Mouse (Mus musculus) liver, embryonic 12.5 days (tissue): ENCODE measurements at regions not wholly inside any gene's neighbourhood (a gene's known extent, or its start where the extent isn't known, plus 50 kb on each side); places are given as distances from the start of the nearest gene placed in this dataset.
A peak's percentile ranks its signal among the peaks of the same experiment; 100 is the strongest.

Experiments
- ATAC-seq: fragments of 200-750 bp; cut with Nextera tagmentation; 2 replicates; pipeline ENCODE4 v1.8.0; 2017; ENCODE audit warnings: moderate number of reproducible peaks, mild to moderate bottlenecking, moderate library complexity
- H3K27ac ChIP-seq: fragments of 300-500 bp; sonication (generic); 2 replicates; pipeline ENCODE4 v1.5.1; 2016; ENCODE audit warnings: mild to moderate bottlenecking
- H3K27me3 ChIP-seq: fragments of 300-500 bp; sonication (generic); replicated peaks from 2 replicates; pipeline ENCODE4 v1.6.1; 2016; ENCODE audit warnings: mild to moderate bottlenecking, moderate library complexity
- H3K36me3 ChIP-seq: fragments of 300-500 bp; sonication (generic); 2 replicates; pipeline ENCODE4 v1.6.1; 2016; ENCODE audit warnings: mild to moderate bottlenecking, moderate library complexity
- H3K4me1 ChIP-seq: fragments of 300-500 bp; sonication (generic); 2 replicates; pipeline ENCODE4 v1.6.1; 2016
- H3K4me2 ChIP-seq: fragments of 300-500 bp; sonication (generic); 2 replicates; pipeline ENCODE4 v1.6.1; 2016; ENCODE audit warnings: mild to moderate bottlenecking, moderate library complexity
- H3K4me3 ChIP-seq: fragments of 300-500 bp; sonication (generic); 2 replicates; pipeline ENCODE4 v1.5.1; 2016; ENCODE audit warnings: mild to moderate bottlenecking, moderate library complexity
- H3K9ac ChIP-seq: fragments of 300-500 bp; sonication (generic); 2 replicates; pipeline ENCODE4 v1.6.1; 2016; ENCODE audit warnings: mild to moderate bottlenecking, moderate library complexity
- H3K9me3 ChIP-seq: fragments of 300-500 bp; sonication (generic); replicated peaks from 2 replicates; pipeline ENCODE4 v1.6.1; 2016; ENCODE audit warnings: mild to moderate bottlenecking, moderate library complexity
- WGBS: fragments of 180-500 bp; shearing (Covaris S2); methylation state at CpG from one replicate; pipeline ENCODE4 v1.1.7; 2016; ENCODE audit not compliant: insufficient replicate concordance; 5-methylcytosine and 5-hydroxymethylcytosine counted together

DNA sequence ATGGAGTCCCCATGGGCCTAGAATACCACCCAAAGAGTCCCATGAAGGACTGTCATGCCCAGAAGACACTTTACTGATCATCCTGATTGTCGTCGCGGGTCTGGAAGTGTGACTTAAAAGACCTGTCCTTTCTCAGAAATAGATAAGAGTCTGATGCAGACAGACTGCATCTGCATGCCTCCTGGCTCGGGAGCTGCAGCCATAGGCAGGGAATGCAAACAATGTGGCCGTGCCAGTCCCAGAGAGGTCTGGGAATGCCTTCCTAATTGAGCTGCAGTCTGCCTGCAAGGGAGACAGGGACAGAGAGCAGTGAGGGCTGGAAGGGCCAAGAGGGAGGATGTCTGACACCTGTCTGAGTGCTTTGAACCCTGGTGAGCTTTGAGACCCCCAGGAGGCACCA, 150.9 kb downstream of the Opa1 start:
- H3K9ac ChIP-seq = no peak overlapping the region
- H3K4me2 ChIP-seq = no peak overlapping the region
- no peaks in the 10 kb centered on the region for H3K36me3 ChIP-seq
- H3K4me1 ChIP-seq = 0 out of 2 replicates have a peak, but pooled peaks cover 4% of the 10 kb centered on the region
- H3K27me3 ChIP-seq = peaks cover 86% of the 10 kb centered on the region
- H3K27ac ChIP-seq = no peak overlapping the region
- ATAC-seq = no peak
- H3K9me3 ChIP-seq = no peaks in the 10 kb centered on the region
- H3K4me3 ChIP-seq = no peak overlapping the region
- 10% methylated on average over 5 of the region's 5 CpGs for WGBS

DNA sequence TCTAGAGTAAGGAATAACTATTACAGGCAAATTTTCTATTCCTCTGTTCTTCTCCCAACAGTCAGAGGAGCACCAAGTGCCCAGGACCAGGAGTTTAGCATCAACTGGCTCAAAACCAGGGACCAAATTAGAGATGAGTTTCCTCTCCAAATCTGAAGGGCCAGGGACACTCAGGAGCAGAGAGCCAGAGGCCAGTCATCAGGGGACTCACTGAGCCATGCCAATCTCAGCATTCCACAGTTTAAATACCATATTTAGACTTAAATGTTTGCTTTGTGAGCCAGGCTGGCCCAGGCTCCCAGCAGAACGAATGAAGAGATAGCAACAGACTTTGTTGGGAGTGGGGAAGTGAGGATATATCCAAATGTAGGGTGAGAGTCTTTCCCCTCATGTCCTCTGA, 153.8 kb downstream of the Opa1 start:
- peaks cover 85% of the 10 kb centered on the region for H3K27me3 ChIP-seq
- H3K27ac ChIP-seq = no peak overlapping the region
- no peak overlapping the region for H3K9ac ChIP-seq
- no peak for ATAC-seq
- no peaks in the 10 kb centered on the region for H3K36me3 ChIP-seq
- no peak overlapping the region for H3K4me3 ChIP-seq
- no peaks in the 10 kb centered on the region for H3K9me3 ChIP-seq
- no peak overlapping the region for H3K4me2 ChIP-seq
- WGBS = 38% methylated on average over 1 of the region's 1 CpGs
- 0 out of 2 replicates have a peak, but pooled peaks cover 16% of the 10 kb centered on the region for H3K4me1 ChIP-seq

DNA sequence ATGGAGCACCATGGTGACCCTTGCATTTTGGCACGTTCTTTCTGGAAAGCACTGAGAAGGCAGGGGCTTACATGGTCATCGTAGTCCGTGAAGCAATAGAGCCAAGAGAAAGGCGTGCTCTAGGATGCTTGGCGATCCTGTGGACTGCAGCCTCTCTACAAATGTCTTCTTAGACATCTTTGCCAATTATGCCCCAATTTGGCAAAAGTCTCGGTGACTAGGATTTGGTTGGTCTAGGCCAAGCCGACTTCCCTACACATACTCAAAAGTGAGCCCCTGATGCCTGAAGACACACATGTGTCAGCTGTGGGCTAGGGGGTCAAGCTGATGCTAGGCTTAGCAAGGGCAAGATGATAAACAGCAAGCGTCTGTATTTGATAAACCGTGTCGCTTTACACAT, 154.7 kb downstream of the Opa1 start:
- no peak overlapping the region for H3K4me3 ChIP-seq
- ATAC-seq = no peak
- no peak overlapping the region for H3K9ac ChIP-seq
- H3K9me3 ChIP-seq = no peaks in the 10 kb centered on the region
- no peaks in the 10 kb centered on the region for H3K36me3 ChIP-seq
- no peak overlapping the region for H3K4me2 ChIP-seq
- H3K4me1 ChIP-seq = 0 out of 2 replicates have a peak, but pooled peaks cover 16% of the 10 kb centered on the region
- WGBS = 72% methylated on average over 10 of the region's 10 CpGs
- peaks cover 89% of the 10 kb centered on the region for H3K27me3 ChIP-seq
- no peak overlapping the region for H3K27ac ChIP-seq

DNA sequence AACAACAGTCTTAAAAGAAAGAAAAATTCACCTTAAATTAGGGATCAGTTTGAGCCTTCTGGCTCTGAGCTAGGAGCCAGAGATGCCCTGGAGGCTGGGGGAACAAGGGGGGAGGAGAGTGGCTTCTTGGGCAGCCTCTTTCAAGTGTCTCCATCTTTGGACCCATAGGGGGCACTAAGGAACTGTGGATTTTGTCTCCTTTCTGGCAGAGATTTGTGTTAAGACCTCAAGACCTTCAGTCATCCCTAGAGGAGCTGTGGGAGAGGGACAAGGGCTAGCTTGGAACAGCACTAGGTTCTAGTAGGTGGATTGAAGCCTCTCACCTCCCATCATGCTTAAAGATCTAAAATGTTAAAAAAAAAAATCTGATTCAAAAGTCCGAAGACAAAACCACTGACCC, 155.2 kb downstream of the Opa1 start:
- peaks cover 86% of the 10 kb centered on the region for H3K27me3 ChIP-seq
- 21% methylated on average over 1 of the region's 1 CpGs for WGBS
- H3K36me3 ChIP-seq = no peaks in the 10 kb centered on the region
- H3K4me2 ChIP-seq = no peak overlapping the region
- ATAC-seq = no peak
- H3K4me1 ChIP-seq = 0 out of 2 replicates have a peak, but pooled peaks cover 16% of the 10 kb centered on the region
- 0 out of 2 replicates have a peak overlapping the region, but pooled peaks have one; percentile 22 for H3K27ac ChIP-seq
- H3K9ac ChIP-seq = no peak overlapping the region
- H3K9me3 ChIP-seq = no peaks in the 10 kb centered on the region
- H3K4me3 ChIP-seq = no peak overlapping the region

DNA sequence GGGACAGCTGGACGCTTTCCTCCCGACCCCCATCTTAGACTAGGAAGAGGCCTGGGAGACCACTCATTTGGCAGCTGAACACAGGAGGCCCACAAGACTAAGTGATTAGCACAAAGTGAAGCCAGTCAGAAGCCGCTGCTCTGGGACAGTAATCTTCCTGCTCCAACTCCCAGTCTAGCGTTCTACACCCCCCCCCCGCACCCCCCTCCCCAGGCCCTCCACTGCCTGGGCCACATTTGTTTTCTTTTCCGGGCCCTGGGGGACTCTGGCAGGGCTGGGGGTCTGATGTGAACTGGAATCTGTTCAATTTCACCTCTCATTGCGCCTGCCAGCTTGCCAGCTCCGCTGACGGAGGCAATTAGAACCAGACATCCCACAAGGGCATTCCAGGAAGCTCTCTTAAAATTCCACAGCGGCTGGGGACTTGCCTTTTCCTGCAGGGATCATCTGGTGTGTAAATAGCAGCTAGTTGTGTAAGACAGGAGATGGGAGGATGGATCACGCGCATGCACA, 155.7 kb downstream of the Opa1 start:
- no peak overlapping the region for H3K9ac ChIP-seq
- WGBS = 11% methylated on average over 11 of the region's 12 CpGs
- ATAC-seq = no peak
- H3K27me3 ChIP-seq = peaks cover 81% of the 10 kb centered on the region
- H3K27ac ChIP-seq = 0 out of 2 replicates have a peak overlapping the region, but pooled peaks have one; percentile 22
- H3K4me2 ChIP-seq = peak overlapping the region; percentile 24; the same call in 1 of the 2 replicates
- 0 out of 2 replicates have a peak, but pooled peaks cover 16% of the 10 kb centered on the region for H3K4me1 ChIP-seq
- H3K9me3 ChIP-seq = no peaks in the 10 kb centered on the region
- no peak overlapping the region for H3K4me3 ChIP-seq
- H3K36me3 ChIP-seq = no peaks in the 10 kb centered on the region

DNA sequence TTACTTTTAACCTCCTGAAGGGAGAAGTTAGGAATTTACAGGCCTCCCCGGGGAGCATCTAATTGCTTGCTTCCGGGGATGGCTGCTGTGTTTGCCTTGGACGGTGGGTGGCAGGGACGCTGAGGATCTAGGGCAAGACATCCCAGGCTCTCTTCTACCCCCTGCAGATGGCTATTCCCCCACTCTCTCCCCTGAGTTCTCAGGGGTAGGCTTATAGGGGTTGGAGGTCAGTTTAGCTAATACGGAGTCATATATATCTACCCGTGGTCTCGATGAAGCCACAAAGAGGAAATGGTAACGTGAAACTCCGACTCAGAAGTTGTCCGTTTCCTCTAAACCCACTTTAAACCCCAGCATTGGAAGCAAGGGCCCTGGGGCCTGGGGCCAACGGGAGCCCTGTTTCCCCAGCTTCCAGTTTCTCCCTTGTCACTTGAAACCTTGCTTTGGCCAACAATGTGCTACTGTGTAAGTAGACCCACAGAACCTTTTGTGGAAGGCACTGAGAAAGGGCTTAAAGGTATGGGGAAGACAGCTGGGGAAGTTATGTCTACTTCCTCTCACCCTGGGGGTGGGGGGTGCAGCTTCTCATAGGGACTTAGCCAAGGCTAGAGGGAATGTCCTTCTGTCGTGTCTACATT, 156.4 kb downstream of the Opa1 start:
- 4% methylated on average over 12 of the region's 12 CpGs for WGBS
- Histone ChIP-seq H3K4me2 (no peak overlapping the region), H3K9me3 (no peaks in the 10 kb centered on the region), H3K36me3 (no peaks in the 10 kb centered on the region), H3K27ac (no peak overlapping the region), H3K9ac (no peak overlapping the region), H3K27me3 (peaks cover 81% of the 10 kb centered on the region), H3K4me1 (0 out of 2 replicates have a peak, but pooled peaks cover 16% of the 10 kb centered on the region), H3K4me3 (no peak overlapping the region)
- ATAC-seq = no peak

DNA sequence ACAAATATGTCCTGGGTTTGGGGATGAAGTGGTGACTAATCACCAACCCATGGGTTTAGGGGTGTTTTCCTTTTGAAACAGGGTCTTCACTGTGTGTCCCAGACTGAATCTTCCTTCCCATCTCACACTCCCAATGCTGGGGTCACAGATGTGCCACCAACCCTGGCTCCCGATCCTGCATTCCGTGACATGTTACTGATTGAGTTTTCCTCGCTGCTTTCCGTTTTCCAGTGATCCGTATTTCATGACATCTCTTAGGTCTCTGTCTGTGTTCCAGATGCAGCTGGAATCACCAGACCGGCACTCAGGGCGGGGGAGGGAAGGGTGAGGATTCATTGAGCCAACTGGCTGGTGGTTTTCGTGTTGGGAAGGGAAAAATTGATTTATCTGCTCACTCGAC, 157.1 kb downstream of the Opa1 start:
- H3K9ac ChIP-seq = no peak overlapping the region
- no peaks in the 10 kb centered on the region for H3K9me3 ChIP-seq
- 0 out of 2 replicates have a peak, but pooled peaks cover 16% of the 10 kb centered on the region for H3K4me1 ChIP-seq
- no peak for ATAC-seq
- no peaks in the 10 kb centered on the region for H3K36me3 ChIP-seq
- no peak overlapping the region for H3K4me2 ChIP-seq
- H3K4me3 ChIP-seq = no peak overlapping the region
- H3K27ac ChIP-seq = no peak overlapping the region
- peaks cover 81% of the 10 kb centered on the region for H3K27me3 ChIP-seq
- WGBS = 56% methylated on average over 9 of the region's 9 CpGs

DNA sequence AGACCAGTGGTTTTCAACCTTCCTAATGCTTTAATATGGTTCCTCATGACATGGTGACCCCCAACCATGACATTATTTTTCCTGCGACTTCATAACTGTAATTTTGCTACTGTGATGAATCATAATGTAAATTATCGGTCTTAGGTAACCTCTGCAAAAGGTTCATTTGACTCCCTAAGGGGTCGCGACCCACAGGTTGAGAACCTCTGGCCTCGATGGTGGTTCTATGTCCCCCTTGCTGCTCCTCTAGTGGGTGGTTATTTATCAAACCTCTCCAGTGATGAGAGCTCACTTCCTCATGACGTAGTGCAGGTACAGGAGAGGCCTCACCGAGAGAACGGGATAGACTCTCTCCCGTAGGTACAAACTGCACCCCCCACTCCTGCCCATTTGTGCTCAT, 158.9 kb downstream of the Opa1 start:
- 74% methylated on average over 9 of the region's 9 CpGs for WGBS
- Histone ChIP-seq H3K27me3 (peaks cover 66% of the 10 kb centered on the region), H3K9me3 (no peaks in the 10 kb centered on the region), H3K4me2 (no peak overlapping the region), H3K9ac (no peak overlapping the region), H3K36me3 (no peaks in the 10 kb centered on the region), H3K4me1 (0 out of 2 replicates have a peak, but pooled peaks cover 16% of the 10 kb centered on the region), H3K4me3 (no peak overlapping the region), H3K27ac (no peak overlapping the region)
- ATAC-seq = no peak

DNA sequence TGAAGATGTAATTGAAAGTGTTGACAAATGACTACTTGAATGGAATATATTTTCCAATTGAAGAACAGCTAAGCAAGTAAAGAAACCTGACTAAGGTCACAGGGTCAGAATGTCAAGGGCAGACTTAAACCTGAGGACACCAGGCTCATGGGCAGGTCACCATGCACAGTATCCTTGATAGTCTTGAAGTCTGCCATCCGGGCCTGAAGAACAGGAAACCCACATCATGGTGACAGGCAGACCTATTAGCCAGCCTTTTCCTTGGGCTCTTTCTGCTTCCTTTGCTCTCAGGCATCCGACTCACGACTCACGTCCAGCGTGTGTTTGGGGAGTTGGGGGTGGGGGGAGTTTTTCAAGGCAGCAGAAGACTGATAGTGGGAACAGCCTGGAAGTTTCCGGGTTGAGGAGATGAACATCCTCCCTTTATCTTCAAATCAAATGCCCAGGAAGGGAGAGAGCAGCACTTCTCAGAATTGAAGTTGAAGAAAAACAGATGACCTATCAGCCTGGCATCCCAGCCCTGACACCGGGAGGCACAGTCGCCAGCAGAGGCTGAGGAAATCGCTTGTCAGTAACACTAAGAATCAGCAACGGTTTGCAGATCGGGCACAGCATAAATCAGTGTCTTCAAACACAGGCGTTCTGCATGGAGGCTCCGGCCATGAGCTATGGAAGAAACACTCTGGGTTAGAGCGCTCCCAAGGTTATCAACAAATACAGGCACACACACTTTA, 163.5 kb downstream of the Opa1 start:
- no peaks in the 10 kb centered on the region for H3K36me3 ChIP-seq
- 14% methylated on average over 14 of the region's 14 CpGs for WGBS
- H3K27ac ChIP-seq = no peak overlapping the region
- H3K9me3 ChIP-seq = 0 out of 2 replicates have a peak, but pooled peaks cover 7% of the 10 kb centered on the region
- H3K27me3 ChIP-seq = peaks cover 22% of the 10 kb centered on the region; the same call in 1 of the 2 replicates
- no peak overlapping the region for H3K4me3 ChIP-seq
- ATAC-seq = no peak
- H3K9ac ChIP-seq = no peak overlapping the region
- no peaks in the 10 kb centered on the region for H3K4me1 ChIP-seq
- no peak overlapping the region for H3K4me2 ChIP-seq

DNA sequence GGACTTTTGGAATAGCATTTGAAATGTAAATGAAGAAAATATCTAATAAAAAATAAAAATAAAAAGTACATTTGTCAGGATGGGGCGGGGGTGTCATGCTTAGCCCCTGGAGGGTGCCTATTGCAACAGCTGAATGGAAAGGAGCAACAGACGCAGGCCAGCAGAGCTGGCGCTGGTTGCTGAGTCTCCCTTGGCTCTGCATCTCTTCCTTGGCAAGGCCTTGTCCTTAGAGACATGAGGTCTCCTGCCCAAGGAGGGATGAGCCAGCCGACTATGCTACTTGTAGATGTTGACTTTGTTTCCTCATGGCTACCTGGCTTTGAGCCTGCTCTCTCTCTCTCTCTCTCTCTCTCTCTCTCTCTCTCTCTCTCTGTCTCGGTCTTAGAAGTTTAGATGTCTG, 166.4 kb downstream of the Opa1 start:
- H3K27me3 ChIP-seq = 0 out of 2 replicates have a peak, but pooled peaks cover 8% of the 10 kb centered on the region
- H3K4me1 ChIP-seq = no peaks in the 10 kb centered on the region
- H3K4me2 ChIP-seq = no peak overlapping the region
- H3K27ac ChIP-seq = no peak overlapping the region
- ATAC-seq = no peak
- no peaks in the 10 kb centered on the region for H3K36me3 ChIP-seq
- H3K9me3 ChIP-seq = 0 out of 2 replicates have a peak, but pooled peaks cover 7% of the 10 kb centered on the region
- no peak overlapping the region for H3K4me3 ChIP-seq
- WGBS = 77% methylated on average over 5 of the region's 5 CpGs
- no peak overlapping the region for H3K9ac ChIP-seq

DNA sequence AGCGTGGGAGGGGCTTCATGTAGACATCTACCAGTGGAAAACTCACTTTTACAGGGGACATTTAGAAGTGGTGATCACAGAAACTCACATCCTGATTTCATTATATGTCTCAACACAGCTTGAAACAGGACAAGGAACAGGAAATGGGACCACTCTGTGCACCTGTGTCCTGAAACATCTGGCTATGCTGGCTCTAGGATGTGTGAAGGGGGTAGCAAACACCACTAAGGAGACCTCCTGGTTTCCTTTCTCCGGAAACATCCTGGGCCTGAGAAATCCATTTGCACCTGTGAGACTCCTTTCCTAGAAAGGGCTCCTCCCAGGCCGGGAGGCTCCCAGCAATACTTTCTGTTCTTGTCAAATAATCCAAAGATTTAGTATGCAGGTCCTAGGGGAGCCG, 167.1 kb downstream of the Opa1 start:
- Histone ChIP-seq H3K9me3 (0 out of 2 replicates have a peak, but pooled peaks cover 7% of the 10 kb centered on the region), H3K9ac (no peak overlapping the region), H3K4me2 (no peak overlapping the region), H3K36me3 (no peaks in the 10 kb centered on the region), H3K4me1 (no peaks in the 10 kb centered on the region), H3K27me3 (peaks cover 2% of the 10 kb centered on the region; the same call in 1 of the 2 replicates), H3K4me3 (no peak overlapping the region), H3K27ac (no peak overlapping the region)
- ATAC-seq = no peak
- WGBS = 63% methylated on average over 4 of the region's 4 CpGs

DNA sequence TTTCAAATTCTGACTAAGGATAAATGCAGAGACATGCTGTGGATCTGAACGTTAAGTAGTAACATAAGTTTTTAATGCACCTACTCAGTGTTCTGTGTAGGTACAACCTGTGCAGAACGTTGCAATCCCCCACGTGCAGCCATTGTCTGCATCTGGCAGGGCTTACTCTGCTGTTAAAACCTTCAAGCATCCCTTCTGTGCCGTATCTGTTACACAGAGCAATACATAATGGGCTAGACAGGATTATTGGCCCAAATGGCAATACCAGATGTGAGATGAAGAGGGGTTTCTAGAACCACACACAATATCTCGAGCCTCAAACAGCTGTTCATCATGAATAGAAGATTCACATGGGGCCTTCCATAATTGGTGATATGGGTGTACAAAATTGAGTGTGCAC, 170.0 kb downstream of the Opa1 start:
- no peak overlapping the region for H3K27ac ChIP-seq
- ATAC-seq = no peak
- no peaks in the 10 kb centered on the region for H3K36me3 ChIP-seq
- H3K4me1 ChIP-seq = no peaks in the 10 kb centered on the region
- H3K27me3 ChIP-seq = peaks cover 3% of the 10 kb centered on the region; the same call in 1 of the 2 replicates
- no peak overlapping the region for H3K9ac ChIP-seq
- no peak overlapping the region for H3K4me2 ChIP-seq
- no peak overlapping the region for H3K4me3 ChIP-seq
- WGBS = 62% methylated on average over 5 of the region's 5 CpGs
- 0 out of 2 replicates have a peak, but pooled peaks cover 7% of the 10 kb centered on the region for H3K9me3 ChIP-seq
